Mouse (Mus musculus) cerebellum, postnatal 36 days (tissue): ENCODE results near the gene 1700113H08Rik.

Experiments used
- DNase-seq, 2 experiments: peaks; one replicate each; pipeline ENCODE4 v3.0.0; 2021 to 2022; ENCODE audit warnings: mixed read lengths in 2 of 2

Gene 1700113H08Rik

DNA sequence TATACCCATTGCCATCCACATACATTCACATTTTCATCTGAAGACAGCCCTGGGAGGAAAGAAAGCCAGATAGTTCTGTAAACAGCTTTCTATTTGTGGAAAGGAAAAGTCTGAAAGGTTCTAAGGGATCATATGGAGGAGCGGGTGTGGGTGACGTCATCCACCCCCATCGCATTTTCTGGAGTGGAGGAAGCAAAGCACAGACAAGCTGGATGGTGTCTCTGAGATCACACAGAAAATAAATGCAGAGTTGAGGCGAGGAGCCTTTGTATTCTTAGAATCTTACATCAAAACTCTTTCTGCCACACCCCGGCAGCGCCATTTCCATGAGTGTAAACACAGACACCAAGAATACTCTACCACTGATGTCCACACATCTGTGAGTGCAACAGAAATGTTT, 26.4 kb downstream of the 1700113H08Rik start:
- DNase-seq = no peak

DNA sequence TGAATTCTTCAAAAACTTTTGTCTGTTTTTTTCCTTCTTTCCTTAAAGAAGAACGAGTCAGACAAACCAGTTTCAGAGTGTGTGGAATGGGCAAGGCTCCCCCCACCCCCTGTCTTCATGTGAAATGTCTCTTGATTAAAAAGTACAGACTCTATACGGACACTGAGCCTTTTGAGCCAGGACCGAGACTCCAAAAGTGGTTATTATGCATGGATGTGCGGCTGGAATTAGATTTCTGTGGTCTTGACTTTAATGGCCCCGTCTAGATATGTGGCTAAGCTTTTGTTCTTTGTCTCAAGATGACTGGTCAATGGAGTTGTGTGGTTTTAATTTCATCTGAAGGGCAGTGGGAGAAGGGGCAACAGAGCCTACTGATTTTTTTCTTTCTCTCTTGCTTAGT, 29.8 kb downstream of the 1700113H08Rik start:
- no peak for DNase-seq

DNA sequence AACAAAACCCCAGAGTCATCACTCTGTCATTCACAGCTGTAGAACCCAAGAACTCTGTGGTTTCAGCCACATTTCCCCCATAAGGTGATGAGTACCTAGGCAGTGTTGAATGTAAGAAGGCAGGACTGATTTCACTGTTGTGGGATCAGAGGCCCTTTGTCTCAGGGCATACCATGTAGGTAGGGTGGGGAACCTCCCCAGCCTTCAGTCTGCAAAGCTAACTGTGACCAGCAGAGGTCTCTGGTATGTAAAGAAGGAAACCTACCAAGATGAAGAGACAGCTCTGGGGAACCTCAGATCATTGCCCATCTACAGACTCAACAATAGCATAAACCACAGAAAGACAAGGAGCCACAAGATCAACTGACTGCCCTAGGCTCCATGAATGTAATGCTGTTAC, 36.4 kb downstream of the 1700113H08Rik start:
- peak in 1 of 2 experiments; percentile 2 for DNase-seq

DNA sequence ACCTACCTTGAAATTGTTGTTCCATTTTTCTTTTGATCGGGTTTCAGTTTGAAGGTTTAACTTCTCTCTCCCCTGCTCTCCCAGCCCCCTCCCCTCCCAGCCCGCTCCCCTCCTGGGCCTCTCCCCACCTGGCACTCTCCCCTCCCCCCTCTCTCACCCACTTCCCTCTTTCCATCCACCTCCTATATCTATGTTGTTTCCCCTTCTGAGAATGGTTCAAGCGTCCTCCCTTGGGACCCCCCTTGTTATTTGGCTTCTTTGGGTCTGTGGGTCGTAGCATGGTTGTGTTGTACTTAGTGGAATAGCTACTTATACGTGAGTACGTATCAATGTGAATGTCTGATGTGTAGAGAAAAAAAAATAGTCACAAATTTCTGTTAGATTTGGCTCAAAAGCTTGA, 40.9 kb downstream of the 1700113H08Rik start:
- no peak for DNase-seq

DNA sequence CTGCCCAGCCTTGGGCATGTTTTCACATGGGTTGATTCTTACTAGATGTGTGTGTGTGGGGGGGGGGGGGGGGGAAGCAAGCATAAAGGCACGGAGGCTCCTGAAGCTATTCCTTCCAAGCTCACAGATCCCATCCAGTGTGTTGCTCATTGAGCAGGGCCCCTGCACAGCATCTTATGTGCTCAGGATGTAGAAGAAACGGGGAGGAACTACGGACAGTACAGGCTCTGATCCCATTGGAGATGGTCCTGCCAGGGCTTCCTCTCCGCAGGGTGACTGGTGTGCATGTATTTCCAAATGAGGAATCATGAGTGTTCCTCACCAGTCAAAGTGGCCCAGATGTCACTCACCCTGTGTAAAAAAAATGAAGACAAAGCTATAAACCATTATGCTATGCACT, 42.8 kb downstream of the 1700113H08Rik start:
- no peak for DNase-seq

DNA sequence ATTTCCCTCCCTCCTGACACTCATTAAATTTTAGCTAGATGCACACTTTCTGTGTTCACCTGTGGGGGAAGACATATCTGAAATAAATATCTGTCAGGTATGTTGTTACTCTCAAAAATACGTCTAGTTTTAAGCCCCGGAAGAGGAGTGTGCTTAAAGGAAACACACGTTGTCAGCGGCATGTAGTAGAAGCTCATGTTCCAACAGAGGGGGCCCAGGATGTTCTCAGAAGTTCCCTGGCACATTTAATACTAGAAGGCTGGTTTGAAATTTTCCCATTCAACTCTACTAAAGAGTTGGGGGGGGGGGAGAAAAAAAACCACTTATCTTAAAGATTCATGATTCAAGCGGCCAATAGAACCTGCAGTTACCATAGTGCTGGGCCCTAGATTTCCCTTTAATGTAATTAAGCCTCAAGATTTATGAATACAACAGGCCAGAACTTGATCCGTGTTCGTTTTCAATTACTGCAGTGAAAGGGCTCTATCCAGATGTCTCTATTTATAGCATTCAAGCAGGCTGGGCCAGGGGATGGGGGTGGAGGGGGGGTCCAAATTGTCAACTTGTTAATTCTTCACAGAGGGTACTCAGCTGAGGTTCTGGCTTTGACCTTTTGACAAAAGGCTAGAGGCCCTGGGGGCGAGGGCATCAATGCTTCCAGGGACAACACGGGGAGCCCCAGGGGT, 43.6 kb downstream of the 1700113H08Rik start:
- DNase-seq = no peak

DNA sequence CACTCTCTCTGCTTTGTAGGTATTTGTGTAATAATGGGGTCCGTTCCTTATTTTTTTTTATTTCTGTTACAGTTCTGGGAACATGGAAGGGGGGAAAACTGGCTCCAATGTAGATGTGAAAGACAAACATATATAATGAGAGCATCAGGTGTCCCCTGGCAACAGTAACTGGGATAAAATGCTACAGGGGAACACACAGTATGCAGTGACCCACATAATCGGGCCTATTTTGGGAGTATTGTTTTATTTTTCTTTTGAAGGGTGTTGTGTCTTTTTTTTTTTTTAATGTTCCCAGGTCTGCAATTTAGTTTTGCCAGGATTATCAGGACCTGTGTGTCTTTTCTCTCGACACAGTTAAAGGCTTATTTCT, 44.1 kb downstream of the 1700113H08Rik start:
- DNase-seq = no peak

DNA sequence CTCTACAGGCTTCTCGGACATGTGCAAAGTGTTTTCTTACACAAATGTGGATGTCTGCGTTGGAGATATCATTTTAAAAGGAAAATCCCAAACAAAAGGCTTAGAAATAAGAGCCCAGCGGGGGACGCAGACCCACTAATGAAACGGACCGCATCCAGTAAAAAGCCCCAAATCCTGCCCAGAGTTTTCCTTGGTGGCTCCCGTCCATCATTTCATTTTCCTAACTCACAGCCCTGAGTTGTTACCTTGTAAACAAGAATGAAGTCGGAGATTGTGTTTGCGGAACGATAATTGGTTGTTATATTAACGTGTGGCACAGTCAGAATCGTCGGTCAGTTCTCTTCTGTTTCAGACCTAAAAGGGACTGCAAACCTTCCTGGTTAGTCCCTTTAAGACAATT, 44.6 kb downstream of the 1700113H08Rik start:
- no peak for DNase-seq

DNA sequence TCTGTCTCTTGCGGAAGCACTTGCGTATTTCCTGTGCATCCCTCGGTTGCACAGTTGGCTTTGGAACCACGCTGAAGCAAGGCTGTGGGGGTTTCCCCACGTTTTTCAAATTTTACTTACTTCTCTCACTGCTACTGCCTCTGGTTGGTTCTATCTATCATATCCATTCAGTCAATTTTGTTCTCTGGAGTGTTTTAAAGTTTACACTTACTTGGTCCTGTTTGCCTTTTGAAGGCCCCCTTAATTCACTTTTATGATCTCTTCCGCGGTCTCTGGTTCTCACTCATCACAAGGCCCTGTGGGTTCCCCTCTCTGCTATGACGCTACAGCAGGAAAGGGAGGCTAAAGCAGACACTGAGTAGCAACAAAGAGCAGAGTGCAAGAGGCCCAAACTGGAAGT, 45.4 kb downstream of the 1700113H08Rik start:
- no peak for DNase-seq

DNA sequence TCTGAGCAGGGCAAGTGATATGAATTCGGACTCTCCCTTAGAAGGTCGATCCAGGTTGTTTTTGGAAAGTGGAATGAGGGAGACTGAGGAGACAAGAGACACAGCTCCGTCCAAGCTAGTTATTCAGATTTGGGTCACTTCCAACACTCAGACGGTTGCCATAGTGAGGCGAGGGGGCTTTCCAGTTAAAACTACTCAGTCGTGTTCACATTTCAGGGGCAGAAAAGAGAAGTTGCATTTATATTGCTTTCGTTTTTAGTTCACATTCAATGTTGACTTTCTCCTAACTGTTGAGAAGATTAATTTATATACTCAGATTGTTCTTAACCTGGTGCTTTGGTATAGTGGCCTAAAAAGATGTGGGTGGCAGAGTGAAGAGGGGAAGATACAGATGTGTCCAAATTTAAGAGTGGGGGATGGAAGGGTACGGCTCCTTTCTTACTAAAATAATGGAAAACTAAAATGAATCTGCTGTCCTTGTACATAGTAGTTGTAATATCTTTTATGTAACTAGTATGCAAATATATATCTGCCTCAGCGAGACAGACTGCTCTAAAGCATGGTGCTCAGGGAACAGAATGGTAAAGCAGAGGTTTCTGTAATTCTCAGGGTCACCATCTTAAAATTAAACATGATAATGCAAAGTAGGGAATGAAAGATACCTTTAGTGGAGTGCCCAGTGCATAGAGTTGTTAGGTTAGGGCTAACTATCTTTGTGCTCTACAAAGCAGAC, 49.9 kb downstream of the 1700113H08Rik start:
- no peak for DNase-seq

DNA sequence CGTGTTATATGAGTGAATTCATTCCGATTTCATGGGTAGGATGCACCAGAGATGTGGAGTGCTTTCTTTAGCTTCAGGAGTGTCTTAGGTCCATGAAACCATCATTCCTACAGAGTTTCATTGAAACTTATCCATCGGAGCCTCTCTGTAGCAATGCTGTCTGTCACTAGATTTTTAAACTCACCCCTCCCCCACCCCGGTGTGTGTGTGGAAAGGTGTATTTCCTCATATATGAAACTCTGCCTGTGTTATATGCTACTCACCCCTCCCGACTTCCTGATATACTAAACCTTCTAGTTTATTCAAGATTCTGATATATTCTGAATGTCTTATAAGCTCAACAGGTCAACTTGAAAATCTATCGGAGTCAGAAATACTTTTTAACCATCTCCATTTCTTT, 50.5 kb downstream of the 1700113H08Rik start:
- no peak for DNase-seq

DNA sequence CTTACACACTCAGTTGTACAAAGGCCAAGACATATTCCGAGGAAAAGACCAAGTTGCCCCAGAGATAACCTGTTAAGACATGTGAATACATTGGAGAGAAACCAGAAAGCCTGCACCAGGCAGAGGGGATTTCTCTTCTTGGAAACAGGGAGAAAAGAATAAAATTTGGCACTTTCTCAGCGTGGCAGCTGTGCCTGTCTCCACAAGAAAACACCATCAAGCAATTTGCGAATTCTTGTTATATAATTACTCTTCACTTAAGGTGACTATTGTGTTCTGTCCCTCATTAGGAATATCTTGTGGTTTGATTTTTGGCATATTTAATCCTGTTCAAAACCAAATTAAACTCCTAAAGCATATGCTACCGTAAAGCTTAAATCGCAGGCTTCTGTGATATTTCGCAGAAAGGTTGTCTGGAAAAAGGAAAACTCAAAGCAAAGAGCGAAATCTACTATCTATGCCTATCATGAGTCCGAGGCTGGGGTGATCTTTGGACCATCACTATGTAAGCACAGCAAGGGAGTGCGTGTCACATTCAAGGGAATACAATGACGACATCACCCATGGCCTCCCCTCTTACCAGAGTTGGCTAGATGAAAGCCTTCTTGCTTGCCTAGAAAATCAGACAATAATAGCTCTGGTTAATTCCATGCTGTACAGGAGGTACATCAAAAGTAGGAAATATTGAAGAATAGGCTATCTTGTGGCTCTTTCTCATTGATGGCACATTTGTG, 51.4 kb downstream of the 1700113H08Rik start:
- no peak for DNase-seq

DNA sequence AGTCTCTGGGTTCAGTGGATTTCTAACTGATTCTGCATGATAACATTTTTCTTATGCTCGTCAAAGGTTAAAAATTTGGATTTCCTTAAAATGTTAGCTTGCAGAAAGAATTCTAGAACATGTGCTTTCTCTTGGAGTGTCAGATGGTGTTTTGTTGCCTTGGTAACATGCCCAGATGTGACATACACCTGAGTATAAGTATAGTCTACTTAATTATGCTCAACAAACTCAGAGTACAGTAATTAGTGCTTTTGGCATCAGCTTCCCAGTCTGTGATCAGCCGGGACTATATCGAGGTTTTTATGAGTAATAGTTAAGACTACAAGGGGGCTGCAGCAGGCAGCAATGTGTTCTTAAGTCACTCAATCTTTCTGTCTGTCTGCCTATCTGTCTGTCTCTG, 53.1 kb downstream of the 1700113H08Rik start:
- no peak for DNase-seq

DNA sequence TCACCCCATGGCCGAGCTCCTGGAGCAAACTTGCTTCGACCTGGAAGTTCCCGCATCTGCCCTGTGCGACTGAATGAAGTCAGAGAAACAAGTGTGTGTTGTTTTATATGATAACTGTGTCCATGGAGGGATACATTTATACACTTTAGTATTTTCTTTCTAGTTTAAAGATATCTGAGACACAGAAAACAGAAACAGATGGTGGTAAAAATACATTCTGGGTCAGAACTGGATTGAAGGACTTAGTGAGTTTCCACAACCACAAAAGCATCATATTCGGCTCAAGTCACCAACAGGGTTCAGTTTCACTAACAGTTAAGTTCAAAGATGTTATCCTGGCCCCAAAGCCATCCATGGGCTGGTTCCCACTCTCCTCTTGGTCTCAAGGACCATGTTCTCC, 67.2 kb downstream of the 1700113H08Rik start:
- DNase-seq = no peak

DNA sequence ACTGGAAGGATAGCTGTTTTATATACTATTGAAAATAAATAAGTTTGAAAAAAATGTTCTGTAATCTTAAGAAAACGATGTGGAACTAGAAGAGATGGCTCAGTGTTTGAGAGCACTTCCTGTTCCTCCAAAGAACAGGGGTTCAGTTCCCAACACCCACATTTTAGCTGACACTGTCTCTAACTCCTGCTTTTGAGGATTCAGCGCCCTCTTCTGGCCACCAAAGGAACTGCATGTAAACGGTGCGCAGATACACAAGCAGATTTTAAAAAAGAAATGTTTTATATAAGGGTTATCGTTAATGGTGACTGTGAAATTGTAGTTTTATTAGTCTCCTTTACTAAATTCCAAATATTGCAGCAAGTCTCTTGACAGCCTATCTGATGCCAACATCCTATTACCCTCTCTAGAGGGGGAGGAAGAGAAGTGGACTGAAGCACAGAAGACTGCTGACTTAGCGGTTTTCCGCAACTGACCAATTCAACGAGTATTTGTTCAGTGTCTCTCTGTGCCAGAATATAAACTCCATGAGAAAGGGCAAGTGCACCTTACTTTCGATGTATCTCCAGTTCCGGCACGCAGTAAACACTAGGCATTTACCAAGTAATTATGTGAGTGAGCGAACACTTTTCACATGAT, 68.5 kb downstream of the 1700113H08Rik start:
- no peak for DNase-seq

DNA sequence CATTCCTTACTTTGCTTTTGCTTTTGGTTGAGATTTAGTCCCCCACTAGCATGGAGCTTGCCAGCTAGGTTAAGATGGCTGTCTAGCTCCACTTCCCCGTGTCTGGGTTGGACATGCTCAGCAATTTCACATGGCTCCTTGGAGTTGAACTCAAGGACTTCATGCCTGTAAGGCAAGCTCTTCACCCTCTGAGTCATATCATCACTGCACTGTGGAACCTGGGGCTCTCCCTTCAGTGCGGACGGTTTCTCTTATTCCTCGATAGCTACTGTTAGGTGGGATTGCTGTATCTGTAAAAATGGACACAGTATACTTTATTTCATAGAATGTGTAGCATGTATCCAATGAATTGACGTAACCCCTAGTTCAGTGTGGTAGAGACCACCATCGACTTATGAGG, 93.2 kb downstream of the 1700113H08Rik start:
- DNase-seq = no peak

DNA sequence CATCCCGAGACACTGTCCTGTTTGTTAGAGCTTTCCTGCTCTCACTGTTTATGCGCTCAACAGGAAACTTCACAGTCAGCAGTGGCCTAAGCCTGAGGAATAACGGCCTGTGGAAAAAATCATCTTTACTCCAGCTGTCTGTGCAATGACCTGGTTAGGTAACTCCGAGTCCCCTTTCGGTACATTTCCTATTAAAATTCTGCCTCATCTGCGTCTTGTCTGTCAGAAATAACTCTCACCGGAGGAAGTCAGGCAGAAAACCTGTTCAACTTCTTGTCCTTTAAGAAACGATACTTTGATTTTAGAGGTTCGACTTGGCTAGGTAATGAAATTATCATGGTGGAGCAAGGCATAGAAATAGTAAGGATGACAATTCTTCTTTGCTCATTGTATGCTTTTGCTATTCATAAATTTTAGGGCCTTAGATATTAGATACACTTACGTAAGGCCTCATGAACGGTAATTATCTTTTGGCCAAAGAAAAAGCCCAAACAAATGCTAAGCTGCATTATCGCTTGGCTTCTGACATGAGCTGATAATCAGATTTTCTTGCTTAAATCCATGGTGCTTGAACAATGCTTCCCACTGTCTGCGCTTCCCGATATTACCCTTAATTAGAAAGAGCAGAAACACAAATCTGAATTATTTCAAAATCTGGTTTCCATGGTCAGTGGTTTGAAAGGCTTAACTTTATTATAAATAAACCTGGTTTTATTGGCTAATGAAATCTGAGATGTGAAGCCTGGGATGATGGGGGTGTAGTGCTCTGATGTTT, 96.1 kb downstream of the 1700113H08Rik start:
- DNase-seq = no peak

DNA sequence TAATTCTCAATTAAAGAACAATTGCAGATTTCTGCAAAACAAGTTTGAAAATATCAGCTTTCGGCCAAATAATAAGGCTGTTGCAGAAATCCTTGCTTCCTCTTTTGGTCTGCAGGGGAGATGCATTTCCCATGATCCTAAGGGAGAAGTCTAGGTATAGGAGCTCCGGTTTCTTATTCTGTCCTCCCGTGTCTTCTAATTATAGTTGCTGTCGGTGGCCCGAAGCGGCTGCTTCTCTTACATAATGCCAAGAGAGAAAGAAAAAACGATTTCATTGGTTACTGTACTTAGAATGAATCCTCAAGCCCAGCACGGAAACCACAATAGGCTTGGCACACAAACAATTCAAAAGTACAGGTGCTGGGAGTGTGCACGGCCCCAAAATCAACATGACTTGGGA, 101.9 kb downstream of the 1700113H08Rik start:
- no peak for DNase-seq

DNA sequence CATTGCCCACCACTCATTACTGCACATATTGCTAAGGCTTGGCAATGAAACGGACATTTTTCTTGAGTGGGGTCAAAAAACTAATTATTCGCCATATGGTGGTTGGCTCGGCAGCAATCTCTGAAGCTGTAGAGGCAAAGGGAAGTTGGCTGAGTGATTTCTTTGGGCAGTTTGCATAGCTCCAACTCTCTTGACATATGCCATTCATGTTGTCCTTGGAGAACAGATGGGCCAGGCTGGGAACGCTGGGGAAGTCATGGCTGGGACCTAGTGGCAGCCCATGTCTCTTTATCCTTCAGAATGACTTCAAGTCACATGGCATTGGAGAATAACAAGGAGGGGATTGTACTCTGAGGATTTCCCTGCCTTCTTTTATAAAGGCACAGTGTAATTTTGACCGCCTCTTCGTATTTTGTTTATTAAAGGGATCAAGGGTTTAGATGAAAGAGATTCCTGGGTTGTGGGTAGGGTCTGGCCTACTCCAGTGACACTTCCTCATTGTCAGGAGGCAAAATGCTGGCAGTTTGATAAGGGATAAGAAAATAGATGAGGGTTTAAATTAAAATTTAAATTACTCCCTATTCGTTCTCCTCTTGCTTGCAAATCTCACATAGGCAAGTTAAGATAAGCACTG, 138.4 kb downstream of the 1700113H08Rik start:
- DNase-seq = no peak

DNA sequence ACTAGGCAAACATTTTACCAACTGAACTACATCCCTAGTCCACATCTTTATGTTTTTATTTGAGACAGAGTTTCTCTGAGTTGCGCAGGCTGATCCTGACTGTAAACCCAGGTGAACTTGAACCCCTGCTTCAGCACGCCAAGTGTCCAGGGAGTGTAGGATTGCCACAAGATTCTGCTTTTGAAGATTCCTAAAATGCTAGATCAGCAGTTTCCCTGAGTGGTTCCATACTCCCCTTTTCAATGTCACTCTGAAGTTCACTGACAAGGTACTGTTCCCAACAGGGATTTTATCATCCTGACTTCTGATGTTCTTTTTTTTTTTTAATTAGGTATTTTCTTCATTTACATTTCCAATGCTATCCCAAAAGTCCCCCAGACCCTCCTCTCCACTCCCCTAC, 140.9 kb downstream of the 1700113H08Rik start:
- no peak for DNase-seq

DNA sequence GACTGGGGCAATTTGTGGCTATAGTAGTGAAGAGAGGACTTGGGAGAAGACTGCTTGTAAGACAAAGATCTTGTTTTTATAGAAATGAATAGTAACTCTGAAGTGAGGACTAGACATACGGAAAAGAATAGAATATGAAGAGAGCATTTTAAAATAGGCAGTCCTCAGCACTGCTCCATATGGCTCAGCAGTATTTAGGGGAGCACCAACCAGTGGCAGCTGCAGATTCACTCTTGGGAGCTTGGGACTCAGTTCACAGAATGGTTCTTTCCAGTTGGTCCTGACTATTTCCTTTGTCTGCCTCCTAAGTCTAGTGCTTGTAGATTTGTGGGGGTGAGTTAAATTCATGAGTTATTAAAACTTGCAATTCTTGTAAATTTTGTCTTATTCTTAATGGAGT, 151.6 kb downstream of the 1700113H08Rik start:
- DNase-seq = no peak

DNA sequence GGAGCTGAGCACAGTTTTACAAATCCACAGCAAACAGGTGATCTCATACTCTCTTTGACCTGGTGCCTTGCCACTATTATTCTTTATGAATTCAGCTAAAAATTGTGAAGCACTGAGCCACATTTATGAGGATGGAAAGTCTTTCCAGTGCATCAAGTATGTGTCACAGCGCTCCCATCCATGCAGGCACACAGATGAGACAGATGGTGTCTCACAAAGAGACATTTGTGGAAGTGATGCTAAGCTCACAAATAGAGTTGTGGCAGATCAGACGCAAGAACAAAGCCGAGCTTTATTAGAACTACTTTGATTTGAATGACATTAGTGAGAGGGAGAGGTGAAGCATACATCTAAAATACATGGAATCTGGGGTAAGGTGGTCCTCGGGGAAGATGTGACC, 153.2 kb downstream of the 1700113H08Rik start:
- DNase-seq = no peak
